Mouse (Mus musculus): ENCODE results near the gene Abhd17a. TPM values are rescaled to one million over a fixed set of nuclear protein-coding genes. Genes with fewer than 3 reads are reported as not detected.

Gene Abhd17a
- polyA plus RNA-seq, 1 experiment from 2014 or later, result 105 TPM

DNA sequence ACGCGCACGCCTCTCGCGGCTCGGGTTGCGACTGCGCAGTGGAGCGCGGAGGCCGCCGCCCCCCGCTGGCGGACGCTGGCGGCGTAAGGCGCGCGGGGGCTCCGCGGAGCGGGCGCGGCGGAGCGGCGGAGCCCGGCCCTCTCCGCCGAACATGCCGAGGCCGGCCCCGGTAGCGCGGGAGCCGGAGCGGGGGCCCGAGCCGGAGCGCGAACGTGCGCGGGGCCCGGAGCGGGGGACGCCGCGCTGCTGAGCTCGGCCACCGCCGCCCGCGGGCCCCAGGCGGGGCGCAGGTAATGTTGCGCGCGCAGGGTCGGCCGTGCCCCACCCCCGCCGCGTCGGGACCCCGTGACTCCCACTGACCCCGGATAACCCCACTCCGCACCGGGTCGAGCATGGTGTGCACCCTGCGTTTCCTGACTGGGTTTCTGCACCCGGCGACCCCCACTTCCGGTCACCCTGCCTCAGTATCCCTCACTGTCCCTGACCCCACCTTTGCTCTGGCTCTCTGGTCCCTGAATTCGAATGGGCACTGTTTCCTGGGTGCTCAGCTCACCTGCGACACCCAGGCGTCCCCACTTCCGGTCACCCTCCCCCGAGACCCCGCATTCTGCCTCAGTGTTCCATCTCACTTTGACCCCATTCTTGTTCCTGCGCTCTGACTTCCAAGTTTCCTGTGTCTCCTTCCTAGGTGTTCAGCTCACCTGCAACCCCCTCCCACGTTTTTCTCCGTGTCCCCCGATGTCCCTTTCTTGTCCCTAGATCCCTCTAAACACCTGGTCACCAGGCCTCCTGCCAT is 32.7 kb upstream of the Abhd17a start, which contains the start of gene Csnk1g2:
Csnk1g2 (plus strand) TSS at position 178 of the 796 bp plus-strand sequence.
- Histone ChIP-seq H3K9me3 (ENCODE audit: low read length) (no peaks in the 10 kb centered on the region), H3K9ac (replicated peaks; ENCODE audit: low read depth) (peak within 1 kb of the TSS; percentile 84), H3K27ac (ENCODE audit: low read length) (peak within 1 kb of the TSS; percentile 93), H3K27me3 (replicated peaks; ENCODE audit: insufficient read depth, low read length) (no peaks in the 10 kb centered on the region), H3K4me1 (ENCODE audit: insufficient read depth, low read depth, low read length) (peaks cover 13% of the 10 kb centered on the region; the same call in 1 of the 2 replicates), H3K4me3 (ENCODE audit: low read depth, low read length) (peak within 1 kb of the TSS; percentile 69), H3K36me3 (ENCODE audit: insufficient read depth, low read length) (no peaks in the 10 kb centered on the region), H3K4me2 (replicated peaks; ENCODE audit: low read depth, low read length) (peak within 1 kb of the TSS; percentile 91)
- ATAC-seq (peak; percentile 15), DNase-seq (ENCODE audit: low spot score) (peak; percentile 19)
- TF ChIP-seq CTCF (IDR thresholded peaks at IDR 0.05) (peak; percentile 33; the same call in 1 of the 2 replicates), EP300 (IDR thresholded peaks at IDR 0.05) (no peak)
- WGBS, result under 1% methylated on average over 54 of the region's 85 CpGs

DNA sequence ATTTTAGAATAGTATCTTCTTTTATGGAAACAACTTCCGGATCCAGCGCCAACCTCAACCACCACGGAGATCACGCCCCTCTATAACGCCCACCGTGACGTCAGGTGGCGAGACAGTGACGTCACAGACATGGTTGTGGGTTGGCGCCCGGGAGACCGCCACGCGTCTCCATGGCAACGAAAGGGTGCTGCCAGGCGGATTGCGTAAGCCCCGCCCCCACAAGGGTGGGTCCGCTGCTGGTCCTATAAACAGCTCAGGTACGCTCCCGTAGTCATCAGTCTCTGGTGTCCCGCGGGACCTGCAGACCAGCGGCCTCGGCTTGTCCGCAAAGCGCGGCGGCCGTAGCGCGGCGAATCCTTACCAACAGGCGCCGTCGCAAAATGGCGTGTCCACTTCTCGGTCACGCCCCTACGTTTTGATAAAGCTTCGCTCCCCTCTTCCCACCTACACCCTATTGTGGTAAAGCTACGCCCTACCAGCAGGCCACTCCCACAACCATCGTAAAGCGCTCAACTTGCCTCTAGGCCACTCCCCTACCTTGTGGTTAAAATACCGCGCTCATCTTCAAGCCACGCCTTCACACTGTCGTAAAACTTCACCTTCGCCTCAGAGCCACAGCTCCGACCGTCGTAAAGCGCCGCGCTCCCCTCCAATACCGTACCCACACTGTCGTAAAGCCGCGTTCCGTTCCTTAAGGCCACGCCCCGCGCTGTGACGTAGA is 32.0 kb upstream of the Abhd17a start:
- Histone ChIP-seq H3K9me3 (ENCODE audit: low read length) (no peaks in the 10 kb centered on the region), H3K9ac (replicated peaks; ENCODE audit: low read depth) (0 out of 2 replicates have a peak overlapping the region, but pooled peaks have one; percentile 30), H3K27ac (ENCODE audit: low read length) (peak overlapping the region; percentile 93), H3K27me3 (replicated peaks; ENCODE audit: insufficient read depth, low read length) (no peaks in the 10 kb centered on the region), H3K4me3 (ENCODE audit: low read depth, low read length) (peak overlapping the region; percentile 69), H3K4me2 (replicated peaks; ENCODE audit: low read depth, low read length) (peak overlapping the region; percentile 91), H3K36me3 (ENCODE audit: insufficient read depth, low read length) (no peaks in the 10 kb centered on the region), H3K4me1 (ENCODE audit: insufficient read depth, low read depth, low read length) (peaks cover 9% of the 10 kb centered on the region; the same call in 1 of the 2 replicates)
- WGBS, result under 1% methylated on average over 64 of the region's 64 CpGs
- ATAC-seq (peak; percentile 96), DNase-seq (ENCODE audit: low spot score) (peak; percentile 100)
- TF ChIP-seq CTCF (IDR thresholded peaks at IDR 0.05) (no peak), EP300 (IDR thresholded peaks at IDR 0.05) (peak; percentile 57; the same call in 1 of the 2 replicates)

DNA sequence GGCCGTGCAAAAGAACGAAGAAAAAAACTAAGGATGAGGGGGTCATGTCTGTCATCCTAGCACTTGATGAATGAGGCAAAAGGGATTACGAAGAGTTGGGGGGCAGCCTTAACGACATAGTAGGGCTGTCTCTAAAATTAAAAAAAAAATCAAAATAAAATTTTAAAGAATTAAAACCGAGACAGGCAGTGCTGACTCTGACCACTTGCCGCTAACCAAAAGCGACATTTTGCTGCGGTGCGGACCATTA is 31.5 kb upstream of the Abhd17a start:
- ATAC-seq, result no peak

DNA sequence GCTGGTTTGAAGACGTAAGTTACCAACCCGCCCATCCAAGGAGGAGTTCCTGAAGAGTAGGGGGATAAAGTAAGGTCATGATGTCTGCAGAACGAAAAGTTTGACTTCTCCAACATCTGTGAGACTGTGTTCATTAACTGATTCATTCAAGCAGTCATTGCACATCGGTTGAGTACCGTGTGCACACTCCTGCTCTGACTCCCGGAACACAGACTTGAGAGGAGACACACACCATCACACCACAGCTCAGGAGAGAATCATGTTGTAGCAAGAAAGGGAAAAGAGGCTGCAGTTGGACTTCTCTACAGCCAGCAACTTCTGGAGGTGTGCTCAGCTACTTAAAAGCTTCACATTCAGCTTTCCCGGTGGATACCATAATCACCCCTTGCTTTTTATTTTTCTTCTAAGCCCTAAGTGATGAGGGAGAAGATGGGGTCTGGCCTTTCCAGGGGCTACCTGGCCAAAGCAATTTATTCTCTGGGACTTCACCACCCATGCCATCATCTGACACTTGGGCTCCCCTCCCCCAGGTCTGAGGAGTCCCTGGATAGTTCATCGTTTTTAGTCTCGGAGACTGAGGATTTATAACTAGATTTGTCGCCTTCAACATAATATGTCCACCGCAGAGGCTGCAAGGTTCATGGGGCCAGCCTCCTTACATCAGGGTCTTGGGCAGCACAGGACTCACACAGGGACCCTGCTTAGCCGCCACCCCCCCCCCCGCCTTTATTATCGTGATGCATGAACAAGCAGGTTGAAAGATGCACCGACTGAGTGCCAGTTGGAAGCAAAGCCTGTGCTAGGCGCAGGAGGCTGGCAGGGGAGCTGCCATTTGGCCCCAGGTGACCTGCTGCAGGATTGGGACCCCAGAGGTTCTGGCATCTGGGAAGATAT is 30.9 kb upstream of the Abhd17a start:
- ATAC-seq (no peak), DNase-seq (ENCODE audit: low spot score) (no peak)
- H3K4me3 ChIP-seq (ENCODE audit: low read depth, low read length), result peak overlapping the region; percentile 55
- H3K27ac ChIP-seq (ENCODE audit: low read length), result peak overlapping the region; percentile 93
- TF ChIP-seq CTCF (IDR thresholded peaks at IDR 0.05) (no peak), EP300 (IDR thresholded peaks at IDR 0.05) (no peak)
- WGBS, result 48% methylated on average over 16 of the region's 16 CpGs
- H3K27me3 ChIP-seq (replicated peaks; ENCODE audit: insufficient read depth, low read length), result no peaks in the 10 kb centered on the region
- peak overlapping the region; percentile 62 for H3K4me2 ChIP-seq (replicated peaks; ENCODE audit: low read depth, low read length)
- H3K9me3 ChIP-seq (ENCODE audit: low read length), result no peaks in the 10 kb centered on the region
- H3K36me3 ChIP-seq (ENCODE audit: insufficient read depth, low read length), result no peaks in the 10 kb centered on the region
- H3K4me1 ChIP-seq (ENCODE audit: insufficient read depth, low read depth, low read length), result peaks cover 9% of the 10 kb centered on the region; the same call in 1 of the 2 replicates
- peak overlapping the region; percentile 29; the same call in 1 of the 2 replicates for H3K9ac ChIP-seq (replicated peaks; ENCODE audit: low read depth)

More for the DNA sequence above, 31.5 kb upstream of the Abhd17a start:
- H3K36me3 ChIP-seq (ENCODE audit: insufficient read depth, low read length), result no peaks in the 10 kb centered on the region
- H3K4me3 ChIP-seq (ENCODE audit: low read depth, low read length), result peak overlapping the region; percentile 55
- TF ChIP-seq EP300 (IDR thresholded peaks at IDR 0.05), result no peak
- TF ChIP-seq CTCF (IDR thresholded peaks at IDR 0.05), result no peak
- H3K4me1 ChIP-seq (ENCODE audit: insufficient read depth, low read depth, low read length), result peaks cover 9% of the 10 kb centered on the region; the same call in 1 of the 2 replicates
- H3K9ac ChIP-seq (replicated peaks; ENCODE audit: low read depth), result peak overlapping the region; percentile 29; the same call in 1 of the 2 replicates
- no peaks in the 10 kb centered on the region for H3K27me3 ChIP-seq (replicated peaks; ENCODE audit: insufficient read depth, low read length)
- WGBS, result under 1% methylated on average over 9 of the region's 9 CpGs
- no peaks in the 10 kb centered on the region for H3K9me3 ChIP-seq (ENCODE audit: low read length)
- H3K4me2 ChIP-seq (replicated peaks; ENCODE audit: low read depth, low read length), result peak overlapping the region; percentile 62
- no peak for DNase-seq (ENCODE audit: low spot score)
- H3K27ac ChIP-seq (ENCODE audit: low read length), result peak overlapping the region; percentile 93

DNA sequence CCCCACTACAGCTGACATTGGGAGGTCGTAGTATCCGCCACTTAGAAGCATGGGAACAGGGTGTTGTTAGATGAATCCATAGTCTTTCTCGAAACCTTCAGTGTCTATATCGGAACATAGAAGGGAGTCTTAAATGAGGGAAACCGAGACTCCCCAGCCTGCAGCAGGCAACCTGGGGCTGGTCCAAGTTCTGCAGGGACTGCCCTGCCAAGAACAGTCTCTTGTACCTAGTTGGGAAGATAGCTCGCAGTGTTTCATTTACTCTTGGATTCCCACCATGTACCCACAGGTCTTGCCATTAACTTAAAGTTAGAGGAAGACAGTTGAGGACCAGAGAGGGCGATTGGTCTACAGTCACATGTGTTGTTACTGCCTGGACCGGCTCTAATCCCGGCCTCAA is 30.2 kb upstream of the Abhd17a start:
- H3K9ac ChIP-seq (replicated peaks; ENCODE audit: low read depth), result no peak overlapping the region
- peaks cover 9% of the 10 kb centered on the region; the same call in 1 of the 2 replicates for H3K4me1 ChIP-seq (ENCODE audit: insufficient read depth, low read depth, low read length)
- H3K36me3 ChIP-seq (ENCODE audit: insufficient read depth, low read length), result no peaks in the 10 kb centered on the region
- no peak overlapping the region for H3K27ac ChIP-seq (ENCODE audit: low read length)
- H3K4me3 ChIP-seq (ENCODE audit: low read depth, low read length), result no peak overlapping the region
- no peak overlapping the region for H3K4me2 ChIP-seq (replicated peaks; ENCODE audit: low read depth, low read length)
- no peak for DNase-seq (ENCODE audit: low spot score)
- WGBS, result 71% methylated on average over 9 of the region's 9 CpGs
- no peak for ATAC-seq
- H3K27me3 ChIP-seq (replicated peaks; ENCODE audit: insufficient read depth, low read length), result no peaks in the 10 kb centered on the region
- H3K9me3 ChIP-seq (ENCODE audit: low read length), result no peaks in the 10 kb centered on the region
- TF ChIP-seq EP300 (IDR thresholded peaks at IDR 0.05) (no peak), CTCF (IDR thresholded peaks at IDR 0.05) (no peak)
